Mouse (Mus musculus) heart, adult 9 months (tissue): ENCODE measurements around the gene Atf2.
"Not testable (repeated sequence)": the region's sequence is repeated elsewhere in the genome, so short reads cannot be mapped to it uniquely, and the experiment has no call there.

Experiments used
- DNase-seq, 2 experiments: peaks; one replicate each; pipeline ENCODE4 v3.0.0; 2022; ENCODE audit warnings: low spot score in 2 of 2

Atf2 gene

GRCm38 (mm10) chr2:73885997-73886396 is 6.4 kb downstream of the Atf2 start:
- DNase-seq: no peak

- no peak for DNase-seq
These were observed 14.5 kb downstream of the Atf2 start for GRCm38 (mm10) chr2:73877891-73878290.

GRCm38 (mm10) chr2:73867764-73868487 is 24.5 kb downstream of the Atf2 start:
- peak; percentile 10 to 55 for DNase-seq

GRCm38 (mm10) chr2:73860046-73860624 is 32.3 kb downstream of the Atf2 start:
- DNase-seq: peak in 1 of 2 experiments; percentile 2

GRCm38 (mm10) chr2:73857352-73857751 is 35.1 kb downstream of the Atf2 start:
- DNase-seq: no peak

- no peak for DNase-seq
These were observed 36.2 kb downstream of the Atf2 start for GRCm38 (mm10) chr2:73856246-73856645.

- no peak for DNase-seq
These were observed 57.9 kb downstream of the Atf2 start for GRCm38 (mm10) chr2:73834406-73835015.

GRCm38 (mm10) chr2:73833284-73833683 is 59.2 kb downstream of the Atf2 start:
- no peak for DNase-seq

GRCm38 (mm10) chr2:73818742-73819141 is 73.7 kb downstream of the Atf2 start:
- no peak for DNase-seq

- no peak for DNase-seq
These were observed 84.8 kb downstream of the Atf2 start for GRCm38 (mm10) chr2:73807609-73808008.

- DNase-seq: not testable (repeated sequence)
These were observed 92.3 kb downstream of the Atf2 start for GRCm38 (mm10) chr2:73800127-73800526.

- DNase-seq: no peak
These were observed 93.7 kb downstream of the Atf2 start for GRCm38 (mm10) chr2:73798786-73799185.

- DNase-seq: no peak
These were observed 94.3 kb downstream of the Atf2 start for GRCm38 (mm10) chr2:73798136-73798535.

- no peak for DNase-seq
These were observed 100.4 kb downstream of the Atf2 start for GRCm38 (mm10) chr2:73791846-73792630.

GRCm38 (mm10) chr2:73790332-73790731 is 102.1 kb downstream of the Atf2 start:
- peak in 1 of 2 experiments; percentile 51 for DNase-seq

- no peak for DNase-seq
These were observed 104.0 kb downstream of the Atf2 start for GRCm38 (mm10) chr2:73788395-73788794.

GRCm38 (mm10) chr2:73782371-73782905 is 110.0 kb downstream of the Atf2 start:
- DNase-seq: peak; percentile 15 to 21

- no peak for DNase-seq
These were observed 112.0 kb downstream of the Atf2 start for GRCm38 (mm10) chr2:73780321-73781010.

GRCm38 (mm10) chr2:73779796-73780195 is 112.6 kb downstream of the Atf2 start:
- no peak for DNase-seq

GRCm38 (mm10) chr2:73779016-73779595 is 113.3 kb downstream of the Atf2 start:
- DNase-seq: no peak

GRCm38 (mm10) chr2:73776936-73777335 is 115.5 kb downstream of the Atf2 start:
- DNase-seq: no peak
